Mouse (Mus musculus) urinary bladder, postnatal 36 days (tissue): ENCODE data around the gene Trmt10c.
"Not testable (repeated sequence)": the region's sequence is repeated elsewhere in the genome, so short reads cannot be mapped to it uniquely, and the experiment has no call there.

Experiments used
- DNase-seq, 2 experiments: peaks; one replicate each; pipeline ENCODE4 v3.0.0; 2022; ENCODE audit warnings: low spot score in 2 of 2, mixed read lengths in 1 of 2

Gene Trmt10c

GRCm38 (mm10) chr16:56037138-56038010, at the start of gene Trmt10c:
Gene Trmt10c, minus strand, starts transcription at chr16:56037819.
- peak; percentile 88 to 91 for DNase-seq

- DNase-seq = no peak
Measured at GRCm38 (mm10) chr16:56086336-56086735, 48.7 kb upstream of the Trmt10c start.

- no peak for DNase-seq
Measured at GRCm38 (mm10) chr16:56081691-56082090, 44.1 kb upstream of the Trmt10c start.

GRCm38 (mm10) chr16:56079419-56079818, 41.8 kb upstream of the Trmt10c start:
- DNase-seq = no peak

- no peak for DNase-seq
Measured at GRCm38 (mm10) chr16:56076121-56076869, 38.7 kb upstream of the Trmt10c start.

- peak; percentile 75 to 84 for DNase-seq
Measured at GRCm38 (mm10) chr16:56075222-56076111, 37.8 kb upstream of the Trmt10c start.

- DNase-seq = no peak
Measured at GRCm38 (mm10) chr16:56074565-56074964, 36.9 kb upstream of the Trmt10c start.

GRCm38 (mm10) chr16:56074122-56074521, 36.5 kb upstream of the Trmt10c start:
- DNase-seq = no peak

- DNase-seq = not testable (repeated sequence)
Measured at GRCm38 (mm10) chr16:56073150-56073549, 35.5 kb upstream of the Trmt10c start.

GRCm38 (mm10) chr16:56072533-56072932, 34.9 kb upstream of the Trmt10c start:
- no peak for DNase-seq

GRCm38 (mm10) chr16:56071317-56072232, 34.0 kb upstream of the Trmt10c start:
- DNase-seq = no peak

- no peak for DNase-seq
Measured at GRCm38 (mm10) chr16:56068523-56069070, 31.0 kb upstream of the Trmt10c start.

- DNase-seq = no peak
Measured at GRCm38 (mm10) chr16:56066113-56066512, 28.5 kb upstream of the Trmt10c start.

- peak; percentile 27 to 54 for DNase-seq
Measured at GRCm38 (mm10) chr16:56064334-56064990, 26.8 kb upstream of the Trmt10c start.

- DNase-seq = no peak
Measured at GRCm38 (mm10) chr16:56062981-56063380, 25.4 kb upstream of the Trmt10c start.

GRCm38 (mm10) chr16:56061995-56062594, 24.5 kb upstream of the Trmt10c start:
- no peak for DNase-seq

- no peak for DNase-seq
Measured at GRCm38 (mm10) chr16:56058151-56058550, 20.5 kb upstream of the Trmt10c start.

GRCm38 (mm10) chr16:56056944-56057590, 19.4 kb upstream of the Trmt10c start:
- DNase-seq = no peak

- no peak for DNase-seq
Measured at GRCm38 (mm10) chr16:56055911-56056310, 18.3 kb upstream of the Trmt10c start.
